Mouse (Mus musculus) thymus, adult 18-20 months (tissue): ENCODE data around the gene Ppp6r2.
A peak's percentile ranks its signal among the peaks of the same experiment; 100 is the strongest.

Experiments used
- DNase-seq, 2 experiments: peaks; one replicate each; pipeline ENCODE4 v3.0.0; 2022; ENCODE audit warnings: mixed read lengths in 2 of 2

Gene Ppp6r2

GRCm38 (mm10) chr15:89264485-89264884 is 53.1 kb downstream of the Ppp6r2 start:
- no peak for DNase-seq

GRCm38 (mm10) chr15:89275497-89275896 is 64.1 kb downstream of the Ppp6r2 start:
- DNase-seq = no peak

GRCm38 (mm10) chr15:89277366-89277765 is 66.0 kb downstream of the Ppp6r2 start:
- no peak for DNase-seq

GRCm38 (mm10) chr15:89282546-89282945 is 71.2 kb downstream of the Ppp6r2 start:
- DNase-seq = no peak

- DNase-seq = no peak
Measured at GRCm38 (mm10) chr15:89284094-89284493, 72.7 kb downstream of the Ppp6r2 start.

GRCm38 (mm10) chr15:89285004-89285403 is 73.7 kb downstream of the Ppp6r2 start:
- DNase-seq = no peak

- no peak for DNase-seq
Measured at GRCm38 (mm10) chr15:89285478-89285877, 74.1 kb downstream of the Ppp6r2 start.

- no peak for DNase-seq
Measured at GRCm38 (mm10) chr15:89286114-89286513, 74.8 kb downstream of the Ppp6r2 start.

GRCm38 (mm10) chr15:89286582-89286981 is 75.2 kb downstream of the Ppp6r2 start:
- no peak for DNase-seq

- DNase-seq = no peak
Measured at GRCm38 (mm10) chr15:89288227-89288767, 76.9 kb downstream of the Ppp6r2 start.

GRCm38 (mm10) chr15:89289455-89289854 is 78.1 kb downstream of the Ppp6r2 start:
- DNase-seq = no peak

- no peak for DNase-seq
Measured at GRCm38 (mm10) chr15:89291521-89291920, 80.2 kb downstream of the Ppp6r2 start.

GRCm38 (mm10) chr15:89292795-89293194 is 81.4 kb downstream of the Ppp6r2 start:
- no peak for DNase-seq

- no peak for DNase-seq
Measured at GRCm38 (mm10) chr15:89293778-89294177, 82.4 kb downstream of the Ppp6r2 start.

GRCm38 (mm10) chr15:89295580-89296165 is 84.3 kb downstream of the Ppp6r2 start:
- DNase-seq = no peak

- no peak for DNase-seq
Measured at GRCm38 (mm10) chr15:89296465-89296864, 85.1 kb downstream of the Ppp6r2 start.

GRCm38 (mm10) chr15:89297695-89298094 is 86.3 kb downstream of the Ppp6r2 start:
- DNase-seq = no peak

GRCm38 (mm10) chr15:89300180-89300579 is 88.8 kb downstream of the Ppp6r2 start:
- no peak for DNase-seq

GRCm38 (mm10) chr15:89300600-89300999 is 89.2 kb downstream of the Ppp6r2 start:
- DNase-seq = no peak

- DNase-seq = no peak
Measured at GRCm38 (mm10) chr15:89305966-89306365, 94.6 kb downstream of the Ppp6r2 start.

- no peak for DNase-seq
Measured at GRCm38 (mm10) chr15:89307461-89307860, 96.1 kb downstream of the Ppp6r2 start.

GRCm38 (mm10) chr15:89308406-89309139 is 97.2 kb downstream of the Ppp6r2 start:
- DNase-seq = no peak

- peak; percentile 73 to 87 for DNase-seq
Measured at GRCm38 (mm10) chr15:89309962-89310498, 98.7 kb downstream of the Ppp6r2 start.

- DNase-seq = no peak
Measured at GRCm38 (mm10) chr15:89313359-89313758, 102.0 kb downstream of the Ppp6r2 start.
